Mouse (Mus musculus) myocyte (in vitro differentiated cells): ENCODE data around the gene Mtcl1.

Experiments
- POLR2A ChIP-seq: IDR thresholded peaks from one replicate; pipeline ENCODE4 v1.6.1; 2011; ENCODE audit warnings: low read depth, mild to moderate bottlenecking, control low read depth, moderate library complexity; ENCODE audit not compliant: insufficient read length
- SRF ChIP-seq: IDR thresholded peaks from one replicate; pipeline ENCODE4 v1.6.1; 2011; ENCODE audit warnings: low read depth; ENCODE audit not compliant: control insufficient read depth, insufficient read length
- USF1 ChIP-seq: IDR thresholded peaks from one replicate; pipeline ENCODE4 v1.6.1; 2011; ENCODE audit warnings: low read depth, mild to moderate bottlenecking, control low read depth, moderate library complexity

DNA sequence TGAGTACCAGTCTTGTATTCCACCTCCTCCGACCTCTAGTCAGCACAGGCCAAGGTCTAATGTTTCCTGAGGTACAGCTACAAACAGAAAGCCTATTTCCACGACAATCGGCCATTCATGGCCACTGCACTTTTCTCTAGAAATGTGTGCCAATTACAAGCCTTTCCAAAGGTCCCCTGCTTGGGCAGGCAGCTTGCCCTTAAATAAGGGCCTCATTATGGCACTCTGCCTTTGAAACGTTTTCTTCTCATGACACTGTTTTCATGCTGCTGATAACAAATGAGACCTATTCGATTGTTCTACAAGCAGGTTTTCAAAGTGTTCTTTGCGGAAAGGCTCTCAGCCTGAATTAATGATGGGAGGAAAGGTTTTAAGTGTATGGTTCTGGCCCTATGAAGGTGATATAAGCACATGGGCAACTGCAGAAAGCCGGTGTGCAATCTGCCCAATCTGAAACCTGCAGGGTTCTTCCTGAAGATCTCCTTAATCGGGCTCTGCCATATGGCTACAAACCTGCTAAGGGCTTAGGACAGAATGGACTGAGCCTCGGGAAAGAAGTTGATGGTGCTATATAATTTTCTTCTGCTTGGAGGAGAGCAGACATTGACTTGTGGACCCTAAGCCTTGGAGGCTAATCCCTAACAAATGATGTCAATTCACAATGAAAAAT is 47.8 kb downstream of the Mtcl1 start:
- TF ChIP-seq USF1 (no peak), POLR2A (no peak), SRF (no peak)
